Mouse (Mus musculus): ENCODE results near the gene Pex16.
"Not testable (repeated sequence)": the region's sequence is repeated elsewhere in the genome, so short reads cannot be mapped to it uniquely, and the experiment has no call there.

Gene Pex16

GRCm38 (mm10) chr2:92388891-92389641 lies 14.6 kb downstream of the Pex16 start:
- DNase-seq = peak; percentile 84

- no peak for DNase-seq
Observed at GRCm38 (mm10) chr2:92389645-92390044, 15.2 kb downstream of the Pex16 start.

DNA sequence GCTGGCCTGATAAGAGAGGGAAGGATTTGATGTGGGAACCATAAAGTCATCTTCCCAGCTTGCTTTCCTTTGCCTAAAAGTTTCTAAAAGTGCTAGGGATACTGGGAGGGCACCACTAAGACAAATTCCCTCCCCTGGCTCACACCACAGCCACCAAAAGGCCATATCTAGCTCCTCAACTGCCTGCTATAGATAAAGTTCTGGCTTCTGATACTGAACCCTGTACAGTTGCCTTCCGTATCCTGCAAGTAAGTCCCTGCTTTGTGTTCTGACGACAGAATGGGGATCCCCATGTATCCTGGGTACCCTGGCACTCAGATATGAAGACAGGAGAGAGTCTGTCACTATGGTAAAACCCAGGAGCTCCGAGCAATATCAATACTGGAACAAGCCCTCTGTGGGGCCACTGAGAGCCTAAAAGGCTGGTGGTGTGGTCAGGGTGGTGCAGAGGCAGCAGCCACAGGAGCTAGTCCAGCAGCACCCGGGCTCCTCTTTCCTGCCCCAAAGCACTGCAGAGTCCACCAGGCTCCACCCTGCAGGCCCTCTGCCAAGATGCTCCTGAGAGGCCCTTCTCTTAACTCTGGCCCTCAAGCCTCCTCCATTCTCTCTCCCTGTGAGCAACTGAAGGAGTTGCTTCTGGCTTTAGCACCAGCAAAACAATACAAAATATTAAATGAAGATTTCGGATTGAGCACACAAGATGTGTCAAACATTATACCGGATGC lies 15.9 kb downstream of the Pex16 start:
- DNase-seq = peak; percentile 81

DNA sequence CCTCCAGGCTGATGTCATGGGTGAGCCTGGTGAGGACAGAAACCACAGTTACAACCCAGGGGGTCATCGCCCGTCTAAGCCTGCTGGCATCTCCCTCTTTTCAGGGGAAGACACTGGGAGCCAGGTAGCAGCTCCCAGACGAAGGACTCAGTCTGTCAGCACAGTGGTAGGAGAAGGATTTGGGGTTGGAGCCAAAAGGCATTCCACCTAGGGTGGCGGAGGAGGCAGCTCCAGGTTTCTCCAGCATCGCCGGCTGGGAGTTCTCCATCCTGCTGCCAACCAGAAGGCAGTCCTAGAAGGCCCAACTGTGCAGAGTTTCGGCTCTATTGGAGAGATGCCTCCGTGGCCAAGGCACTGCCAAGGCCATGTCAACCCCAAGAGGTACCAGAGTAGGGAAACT lies 16.6 kb downstream of the Pex16 start:
- DNase-seq = no peak

- no peak for DNase-seq
Observed at GRCm38 (mm10) chr2:92391703-92392317, 17.3 kb downstream of the Pex16 start.

GRCm38 (mm10) chr2:92392318-92393264 lies 18.1 kb downstream of the Pex16 start:
- DNase-seq = no peak

DNA sequence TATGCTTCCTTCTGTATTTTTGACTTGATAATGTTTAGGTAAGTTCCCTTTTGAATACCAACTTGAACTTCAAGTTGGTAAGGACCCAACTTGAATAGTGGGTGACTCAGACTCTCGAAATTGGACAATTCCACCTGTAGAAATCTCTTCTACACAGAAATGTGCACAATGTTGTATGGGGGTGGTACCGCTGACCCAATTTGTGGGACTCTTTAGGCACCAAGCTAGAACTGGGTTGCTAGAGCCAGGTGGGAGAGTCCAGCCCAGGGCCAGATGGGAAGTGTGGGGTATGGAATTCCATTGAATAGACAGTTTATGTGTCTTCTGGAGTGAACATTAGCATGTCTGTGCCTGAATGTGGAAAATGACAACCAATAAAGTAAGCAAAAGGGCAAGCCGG lies 21.1 kb downstream of the Pex16 start:
- DNase-seq = no peak

DNA sequence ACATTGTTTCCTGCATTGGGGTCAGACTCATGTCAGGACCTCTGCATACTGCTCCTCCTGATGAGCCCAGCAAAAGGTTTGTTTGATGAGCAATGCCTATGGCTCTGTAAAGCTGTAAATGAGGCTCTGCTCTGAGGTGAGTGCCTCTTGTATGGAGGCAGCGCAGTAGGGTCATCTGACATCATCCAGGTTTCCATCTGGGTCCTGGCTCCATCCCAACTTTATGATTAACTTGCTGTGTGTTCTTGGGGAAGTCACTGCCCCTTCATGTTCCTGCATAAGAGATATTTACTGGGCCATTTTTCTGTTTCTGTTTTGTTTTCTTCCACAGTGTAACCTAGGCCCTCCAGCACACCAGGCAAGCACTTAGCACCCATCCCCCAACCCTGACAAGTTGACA lies 23.0 kb downstream of the Pex16 start:
- no peak for DNase-seq

DNA sequence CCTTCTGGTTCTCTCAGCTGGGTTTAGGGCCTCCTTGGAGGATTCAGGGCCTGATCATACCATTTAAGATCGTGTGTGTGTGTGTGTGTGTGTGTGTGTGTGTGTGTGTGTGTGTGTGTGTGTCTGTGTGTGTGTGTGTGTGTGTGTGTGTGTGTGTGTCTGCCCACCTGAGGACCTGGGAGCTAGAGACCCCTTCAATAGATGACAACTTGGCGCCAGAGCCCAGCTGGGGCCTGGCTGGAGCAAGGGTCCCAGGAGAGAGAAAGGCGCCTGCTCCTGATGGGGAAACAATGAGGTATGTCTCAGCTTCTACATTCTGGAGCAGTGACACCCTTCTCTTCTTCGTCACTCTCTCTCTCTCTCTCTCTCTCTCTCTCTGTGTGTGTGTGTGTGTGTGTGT lies 25.4 kb downstream of the Pex16 start:
- not testable (repeated sequence) for DNase-seq

DNA sequence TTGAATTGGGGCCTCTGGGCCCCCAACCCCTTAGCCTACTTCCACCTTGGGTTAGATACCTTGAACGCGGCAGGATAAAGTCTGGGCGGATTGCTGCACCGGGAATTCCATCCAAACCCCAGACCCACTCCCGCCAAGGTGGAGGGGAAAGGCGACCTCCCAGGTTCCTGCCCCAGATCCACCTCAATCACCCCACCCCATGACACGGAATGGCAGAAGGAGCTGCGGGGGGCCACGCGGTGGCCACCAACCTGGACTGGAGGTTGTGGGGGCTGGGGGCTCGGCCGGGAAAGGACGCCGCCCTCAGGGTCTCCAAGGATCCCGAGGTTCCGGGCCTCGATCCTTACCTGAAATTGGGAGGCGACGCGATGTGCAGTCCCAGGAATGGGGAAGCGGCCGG lies 26.2 kb downstream of the Pex16 start:
- no peak for DNase-seq

DNA sequence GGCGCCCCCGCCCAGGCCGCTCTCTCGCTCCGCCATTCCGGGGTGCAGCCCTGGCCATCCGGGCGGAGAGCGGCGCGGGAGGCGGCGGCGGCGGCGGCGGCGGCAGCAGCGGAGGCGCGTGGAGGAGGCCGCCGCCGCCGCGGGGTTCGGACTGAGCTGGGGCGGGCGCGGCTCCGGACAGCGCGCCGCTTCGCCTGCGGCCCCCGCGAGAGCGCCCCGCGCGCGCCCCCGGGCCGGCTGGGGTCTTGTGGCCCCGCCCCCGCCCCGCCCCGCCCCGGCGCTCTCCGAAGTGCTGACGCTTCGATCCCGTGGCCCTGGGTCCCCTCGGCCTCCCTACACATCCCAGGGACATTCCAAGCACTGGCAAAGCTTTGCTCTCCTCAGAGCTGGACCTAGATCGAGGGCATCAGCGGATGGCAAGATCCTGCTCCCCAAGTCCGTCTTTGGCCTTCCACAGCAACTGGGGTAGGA lies 26.6 kb downstream of the Pex16 start, which contains the start of gene Mapk8ip1:
Mapk8ip1 (minus strand) TSS at position 173 of the 471 bp plus-strand sequence.
- no peak for DNase-seq

DNA sequence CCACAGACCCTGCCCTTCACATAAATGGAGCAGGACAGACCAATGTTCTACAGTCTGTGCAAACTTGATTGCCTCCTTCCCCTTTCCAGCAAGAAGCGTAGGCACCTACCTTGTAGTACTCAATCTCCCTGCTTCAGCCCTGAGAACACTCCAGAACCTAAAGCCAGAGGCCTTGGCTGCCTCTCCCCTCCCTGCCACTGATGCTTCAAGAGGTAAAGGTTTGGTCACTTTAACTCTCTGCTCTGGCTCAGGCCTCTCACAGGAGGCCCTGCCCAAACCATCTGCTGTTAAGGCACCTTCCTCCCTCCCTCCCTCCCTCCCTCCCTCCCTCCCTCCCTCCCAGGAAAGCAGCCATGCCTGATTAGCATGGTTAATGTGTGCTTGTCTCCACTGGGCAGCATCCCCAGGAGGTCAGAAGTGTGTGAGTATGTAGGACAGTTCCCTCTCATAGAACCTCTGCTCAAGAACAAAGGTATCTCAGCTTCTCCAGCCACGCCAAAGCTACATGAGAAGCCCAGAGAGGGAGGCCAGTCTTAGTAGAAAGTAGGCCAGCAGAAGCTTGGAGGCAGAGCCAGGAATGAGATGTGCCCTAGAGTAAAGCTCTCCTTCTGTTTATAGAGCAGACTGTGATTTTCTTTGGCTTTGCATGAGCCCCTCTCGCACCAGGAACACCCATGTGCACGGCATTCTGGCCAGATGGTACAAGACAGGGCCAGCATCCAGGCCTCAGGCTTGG lies 28.3 kb downstream of the Pex16 start:
- DNase-seq = no peak

GRCm38 (mm10) chr2:92403776-92404319 lies 29.4 kb downstream of the Pex16 start:
- DNase-seq = no peak

- DNase-seq = no peak
Observed at GRCm38 (mm10) chr2:92404737-92405136, 30.3 kb downstream of the Pex16 start.

DNA sequence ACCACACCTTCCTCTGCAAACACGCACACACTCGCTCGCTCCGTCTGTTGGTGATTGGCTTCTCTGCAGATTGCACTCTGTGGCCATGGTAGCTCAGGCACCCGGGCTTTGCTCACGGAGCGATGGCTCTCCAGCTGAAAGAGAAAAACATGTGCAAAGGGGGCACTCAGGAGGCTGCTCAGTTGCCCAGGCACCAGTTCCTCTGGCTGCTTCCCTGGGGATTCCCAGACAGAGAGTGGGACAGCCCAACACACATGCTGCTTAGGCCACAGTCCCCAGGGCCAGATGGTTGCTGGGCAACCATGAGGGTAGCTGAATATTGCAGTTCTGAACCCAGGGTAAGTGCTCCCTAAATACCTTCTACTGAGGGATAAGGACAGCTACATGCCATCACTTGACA lies 31.2 kb downstream of the Pex16 start:
- DNase-seq = peak; percentile 44

DNA sequence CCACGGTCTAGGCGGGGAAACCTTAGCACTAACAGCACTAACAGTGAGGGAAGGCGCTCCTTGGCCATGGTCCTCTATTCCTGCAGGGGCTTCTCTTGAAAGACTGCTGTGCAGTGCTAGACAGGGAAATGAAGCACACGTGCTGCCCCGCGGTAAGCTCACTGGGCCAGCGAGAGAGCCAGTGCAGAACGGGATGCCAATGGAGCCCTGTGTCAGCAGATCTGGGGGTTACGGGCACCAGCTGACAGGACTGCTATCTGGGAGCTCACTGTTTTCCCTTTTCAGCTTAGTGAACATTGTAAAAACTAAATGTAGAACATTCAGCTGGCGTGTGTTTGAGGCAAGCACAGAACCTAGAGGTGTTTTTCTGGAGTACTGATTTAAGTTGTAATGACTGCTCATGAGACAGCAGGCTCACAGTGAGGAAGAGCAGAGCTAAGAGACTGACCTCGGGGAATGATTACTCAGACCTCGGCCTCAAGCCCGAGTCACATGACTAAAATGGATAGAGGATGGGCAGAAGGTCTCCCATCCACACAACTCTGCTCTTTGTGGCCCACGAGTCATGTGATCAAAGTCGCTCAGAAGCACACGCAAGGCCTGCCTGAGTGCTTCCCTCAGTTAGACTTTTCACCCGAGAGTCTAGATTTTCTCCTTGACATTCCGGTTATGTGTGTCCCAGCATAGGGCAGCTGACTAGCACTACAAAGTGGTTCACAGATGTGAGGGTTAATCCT lies 34.0 kb downstream of the Pex16 start:
- no peak for DNase-seq

GRCm38 (mm10) chr2:92411705-92412104 lies 37.2 kb downstream of the Pex16 start:
- DNase-seq = no peak

DNA sequence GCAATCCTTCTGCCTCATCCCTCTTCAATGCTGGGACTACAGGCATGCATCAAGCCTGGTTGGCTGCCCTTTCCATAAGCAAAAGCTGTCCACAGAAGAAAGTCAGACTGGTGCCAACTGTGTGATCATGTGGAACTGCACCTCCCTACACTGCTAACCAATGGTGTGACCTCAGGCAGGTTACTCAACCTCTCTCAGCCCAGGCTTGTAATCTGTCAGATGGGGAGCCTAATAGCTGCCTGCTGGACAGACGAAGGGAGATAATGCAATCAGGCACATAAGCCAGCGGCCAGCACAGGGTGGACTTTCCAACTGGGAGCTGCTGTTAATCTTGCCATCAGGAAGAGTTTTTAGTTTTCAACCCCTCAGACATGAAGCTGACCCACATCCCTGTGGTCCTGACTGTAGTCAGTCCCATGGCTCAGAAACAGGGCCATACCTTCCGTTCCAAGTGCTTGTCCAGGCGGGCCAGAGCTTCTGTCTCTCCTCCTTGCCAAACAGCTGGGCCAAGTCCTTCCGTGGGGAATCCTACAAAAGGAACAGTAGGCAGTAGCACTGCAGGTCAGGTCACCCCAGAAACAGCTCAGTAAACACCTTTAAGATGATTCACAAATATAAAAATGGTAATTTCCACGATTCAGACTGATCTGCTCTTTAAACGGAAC lies 47.4 kb downstream of the Pex16 start:
- DNase-seq = no peak

- DNase-seq = no peak
Observed at GRCm38 (mm10) chr2:92422388-92423135, 48.1 kb downstream of the Pex16 start.

All from lung, postnatal 36 days (tissue).